Mouse (Mus musculus) stomach, postnatal 0 days (tissue): ENCODE data around the gene Gm8947.

ENCODE experiments used
- CTCF ChIP-seq: IDR thresholded peaks from 2 replicates; pipeline ENCODE4 v1.5.1; 2016; ENCODE audit warnings: antibody characterized with exemption, low read depth, mild to moderate bottlenecking, moderate library complexity
- EP300 ChIP-seq: optimal IDR thresholded peaks from 2 replicates; pipeline ENCODE3; 2016; ENCODE audit warnings: antibody characterized with exemption

DNA sequence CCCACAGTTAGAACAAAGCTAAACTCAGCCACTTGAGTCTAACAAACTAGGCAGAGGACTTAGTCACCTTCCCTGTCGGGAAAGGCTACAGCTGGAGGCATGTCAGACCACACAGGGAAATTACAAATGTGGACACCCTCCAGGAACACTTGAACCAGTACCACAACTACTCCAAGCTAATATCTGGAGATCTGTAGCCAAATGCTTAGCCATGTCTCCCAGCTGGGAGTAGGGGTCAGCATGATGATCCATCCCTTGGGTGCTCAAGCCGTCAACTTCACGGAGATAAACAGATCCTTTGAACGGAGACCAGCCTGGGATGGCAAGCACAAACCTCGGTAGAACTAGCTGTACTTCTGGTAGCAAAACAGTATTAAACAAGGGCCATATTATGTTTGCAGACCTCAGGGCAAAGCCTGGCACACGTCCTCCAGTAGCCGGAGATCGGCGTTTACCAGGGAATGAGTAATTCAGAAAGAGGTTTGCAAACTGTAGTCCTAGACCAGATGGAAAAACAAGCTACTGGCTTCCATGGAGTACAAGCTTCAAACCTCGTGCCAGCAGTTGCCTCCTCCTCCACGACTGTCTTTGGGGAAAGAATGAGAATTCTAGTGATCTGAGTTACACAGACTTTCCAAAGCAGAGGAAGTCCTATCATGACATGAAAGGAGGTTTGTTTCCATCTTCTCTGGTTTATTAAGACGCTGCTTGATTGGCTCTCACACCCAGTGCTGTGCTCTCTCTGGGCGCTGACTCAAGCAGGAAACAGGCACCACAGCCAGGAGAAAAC lies 44.2 kb downstream of the Gm8947 start:
- no peak for TF ChIP-seq CTCF
- no peak for TF ChIP-seq EP300
